Mouse (Mus musculus) ES-E14 (cell line): ENCODE measurements around the gene Gm47429. TPM values are rescaled to one million over a fixed set of nuclear protein-coding genes. Genes with fewer than 3 reads are reported as not detected.

Experiments used
- DNase-seq: peaks from one replicate; pipeline ENCODE4 v3.0.0-alpha.2; 2013; ENCODE audit warnings: low read depth, low spot score
- H3K27ac ChIP-seq: 2 replicates; pipeline ENCODE4 v1.5.1; 2012; ENCODE audit warnings: low read depth, mild to moderate bottlenecking, low read length, moderate library complexity, mixed read lengths; ENCODE audit not compliant: poor library complexity, insufficient read depth, severe bottlenecking
- H3K36me3 ChIP-seq: 2 replicates; pipeline ENCODE4 v1.6.1; 2012; ENCODE audit warnings: mild to moderate bottlenecking, low read length, moderate library complexity, mixed read lengths; ENCODE audit not compliant: control insufficient read depth, poor library complexity, insufficient read depth, severe bottlenecking
- H3K4me1 ChIP-seq, 2 experiments: fragments of 150-350 bp in 1 of 2; sonication (generic) in 1 of 2; 2 replicates each; pipeline ENCODE4 v1.6.1; 2012; ENCODE audit warnings: low read length in 2 of 2, mild to moderate bottlenecking in 1 of 2, mixed read lengths in 1 of 2; ENCODE audit not compliant: control insufficient read depth in 2 of 2, insufficient read depth in 2 of 2, poor library complexity in 1 of 2
- H3K4me3 ChIP-seq, 2 experiments: fragments of 150-350 bp in 1 of 2; sonication (generic) in 1 of 2; 2 replicates each; pipeline ENCODE4 v1.5.1; 2012; ENCODE audit warnings: low read length in 2 of 2, low read depth in 1 of 2, mild to moderate bottlenecking in 1 of 2, mixed read lengths in 1 of 2; ENCODE audit not compliant: insufficient read depth in 1 of 2, poor library complexity in 1 of 2, severe bottlenecking in 1 of 2
- H3K9ac ChIP-seq: 2 replicates; pipeline ENCODE4 v1.6.1; 2012; ENCODE audit warnings: low read depth, mild to moderate bottlenecking, low read length, mixed read lengths; ENCODE audit not compliant: poor library complexity, insufficient read depth, severe bottlenecking
- H3K9me3 ChIP-seq: fragments of 150-350 bp; sonication (generic); 2 replicates; pipeline ENCODE4 v1.6.1; 2012; ENCODE audit warnings: low read depth, mild to moderate bottlenecking, low read length; ENCODE audit not compliant: control insufficient read depth, insufficient read depth
- CHD2 ChIP-seq: IDR thresholded peaks from 2 replicates; pipeline ENCODE4 v1.6.1; 2014; ENCODE audit warnings: mild to moderate bottlenecking, low read depth, low read length, inconsistent platforms
- HCFC1 ChIP-seq: IDR thresholded peaks from 2 replicates; pipeline ENCODE4 v1.6.1; 2012; ENCODE audit warnings: low read length, inconsistent platforms, borderline replicate concordance; ENCODE audit not compliant: insufficient read depth
- MAFK ChIP-seq: IDR thresholded peaks from 2 replicates; pipeline ENCODE4 v1.6.1; 2014; ENCODE audit warnings: mild to moderate bottlenecking, low read depth, low read length, inconsistent platforms; ENCODE audit not compliant: insufficient read depth
- ZC3H11A ChIP-seq: IDR thresholded peaks from 2 replicates; pipeline ENCODE4 v1.6.1; 2012; ENCODE audit warnings: low read depth, mild to moderate bottlenecking, inconsistent platforms, low read length, borderline replicate concordance
- ZNF384 ChIP-seq: IDR thresholded peaks from 2 replicates; pipeline ENCODE4 v1.6.1; 2012; ENCODE audit warnings: low read depth, low read length, inconsistent platforms
- in situ Hi-C, 2 experiments: fragments of 600-800 bp; cut with MboI; formaldehyde crosslinking; loops; one replicate each; pipeline ENCODE4 v1.15.1; 2025; ENCODE audit warnings: low sequenced_read_pairs in 2 of 2, inconsistent platforms in 1 of 2; ENCODE audit not compliant: unreplicated experiment in 2 of 2
- total RNA-seq: library from RNA; depleted of rRNA; stranded (reverse); fragments of 300-350 nt; gene quantifications from 2 replicates; pipeline ENCODE4 v1.2.3, GENCODE M21; 2012; rRNA removed

Gm47429 gene
- total RNA-seq, 1 experiment = 0.67 TPM

- no peaks in the 10 kb centered on the region for H3K9me3 ChIP-seq
- no peaks in the 10 kb centered on the region for H3K4me1 ChIP-seq
- H3K27ac ChIP-seq = no peak overlapping the region
- peaks cover 41% of the 10 kb centered on the region for H3K36me3 ChIP-seq
- no peak for TF ChIP-seq MAFK
- TF ChIP-seq HCFC1 = no peak
- TF ChIP-seq ZNF384 = no peak
- TF ChIP-seq CHD2 = no peak
- no peak for TF ChIP-seq ZC3H11A
- in situ Hi-C loops = no loop called here
- no peak for DNase-seq
- H3K4me3 ChIP-seq = no peak overlapping the region
- H3K9ac ChIP-seq = no peak overlapping the region
These were observed 20.0 kb downstream of the Gm47429 start for GRCm38 (mm10) chr13:50423625-50424209.

GRCm38 (mm10) chr13:50418421-50418820 is 25.3 kb downstream of the Gm47429 start:
- DNase-seq = no peak
- Histone ChIP-seq H3K27ac (no peak overlapping the region), H3K9ac (no peak overlapping the region), H3K9me3 (no peaks in the 10 kb centered on the region), H3K4me3 (peak overlapping the region; percentile 81 to 87), H3K36me3 (peaks cover 13% of the 10 kb centered on the region; the same call in 1 of the 2 replicates), H3K4me1 (no peaks in the 10 kb centered on the region)
- TF ChIP-seq ZC3H11A (no peak), HCFC1 (no peak)
- in situ Hi-C loops = no loop called here

- Histone ChIP-seq H3K36me3 (peaks cover 6% of the 10 kb centered on the region; the same call in 1 of the 2 replicates), H3K27ac (no peak within 1 kb of the TSS), H3K4me3 (peak within 1 kb of the TSS; percentile 81 to 87), H3K4me1 (no peaks in the 10 kb centered on the region), H3K9ac (peak within 1 kb of the TSS; percentile 83), H3K9me3 (no peaks in the 10 kb centered on the region)
- TF ChIP-seq CHD2 = no peak
- no peak for TF ChIP-seq ZC3H11A
- no peak for TF ChIP-seq ZNF384
- TF ChIP-seq HCFC1 = no peak
- TF ChIP-seq MAFK = no peak
- in situ Hi-C loops = no loop called here
- peak; percentile 39 for DNase-seq
These were observed 26.1 kb downstream of the Gm47429 start, which contains the start of gene Fbxw17 for GRCm38 (mm10) chr13:50417389-50418183. Gene Fbxw17, plus strand, starts transcription at chr13:50417864.

Other genes with a start within 250 kb of the Gm47429 start
- gene Gm906, start 193.6 kb downstream of the Gm47429 start, total RNA-seq = 0.09 and 0.74 TPM in 2 replicates
- 17.6 and 26.5 TPM in 2 replicates for gene Fbxw17, start 26.0 kb downstream of the Gm47429 start, total RNA-seq
- 0.11 TPM in 1 of 2 replicates, not detected in the other for gene Nutm2, start 23.4 kb upstream of the Gm47429 start, total RNA-seq
- not detected in 2 replicates for gene Gm904, start 199.3 kb upstream of the Gm47429 start, total RNA-seq